Mouse (Mus musculus) heart, adult 2 months (tissue): ENCODE data around the gene Dbx1.

Experiments
- CTCF ChIP-seq: fragments of 200-600 bp; IDR thresholded peaks from 2 replicates; pipeline ENCODE4 v1.8.1; 2022; ENCODE audit warnings: antibody characterized with exemption, mild to moderate bottlenecking, moderate library complexity
- EP300 ChIP-seq: fragments of 200-500 bp; IDR thresholded peaks from 2 replicates; pipeline ENCODE4 v1.6.1; 2011; ENCODE audit warnings: low read depth, low read length, control low read depth; ENCODE audit not compliant: insufficient read depth

DNA sequence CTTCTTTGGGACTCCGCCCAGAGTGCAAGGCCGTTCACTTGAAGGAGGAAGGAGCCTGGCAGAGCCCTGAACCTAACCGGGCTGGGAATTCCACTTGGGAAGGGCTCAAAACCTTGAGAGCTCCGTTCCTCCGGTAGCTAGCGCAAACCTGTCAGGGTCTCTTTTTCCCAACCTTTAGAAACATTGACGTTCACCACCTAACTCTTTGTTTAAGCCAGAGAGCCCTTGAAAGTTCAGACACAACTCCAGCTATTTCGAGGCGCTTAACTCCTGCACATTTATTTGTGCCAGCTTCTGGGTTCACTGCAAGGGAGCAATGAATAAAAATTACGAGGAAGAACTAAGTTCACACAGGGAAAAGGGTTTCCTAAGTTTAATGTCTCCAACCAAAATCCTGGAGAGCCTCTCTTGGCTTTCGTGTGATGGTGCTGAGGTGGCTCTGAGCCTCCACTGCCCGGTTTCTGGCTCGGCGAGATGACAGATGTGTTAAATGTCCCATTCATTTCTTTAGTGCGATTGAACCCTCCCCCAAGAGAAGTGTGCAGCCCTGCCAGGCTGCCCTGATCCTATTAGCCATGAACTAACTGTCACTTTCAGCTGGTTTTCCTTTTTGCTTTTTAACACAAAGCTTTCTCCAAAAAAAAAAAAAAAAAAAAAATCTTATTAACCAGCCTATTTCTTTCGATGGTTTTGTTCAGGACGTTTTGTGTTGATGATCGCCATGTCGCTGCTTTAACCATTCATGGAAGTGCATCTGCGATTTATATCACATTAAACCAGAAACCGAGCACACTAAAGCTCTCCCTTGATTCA lies 1.4 kb upstream of the Dbx1 start:
- TF ChIP-seq EP300 = no peak
- no peak for TF ChIP-seq CTCF
